Mouse (Mus musculus) limb, embryonic 15.5 days (tissue): ENCODE data around the gene Tnni1. TPM values are rescaled to one million over a fixed set of nuclear protein-coding genes. Genes with fewer than 3 reads are reported as not detected.

Source experiments
- ATAC-seq: fragments of 200-750 bp; cut with Nextera tagmentation; 2 replicates; pipeline ENCODE4 v1.8.0; 2017; ENCODE audit warnings: low read depth, moderate TSS enrichment; ENCODE audit not compliant: insufficient number of reproducible peaks, low FRiP score, low TSS enrichment
- H3K27ac ChIP-seq: fragments of 300-500 bp; sonication (generic); 2 replicates; pipeline ENCODE4 v1.5.1; 2015; ENCODE audit warnings: moderate library complexity, mild to moderate bottlenecking, inconsistent platforms
- H3K27me3 ChIP-seq: fragments of 300-500 bp; sonication (generic); 2 replicates; pipeline ENCODE4 v1.6.1; 2015; ENCODE audit warnings: inconsistent platforms
- H3K36me3 ChIP-seq: fragments of 300-500 bp; sonication (generic); 2 replicates; pipeline ENCODE4 v1.6.1; 2015; ENCODE audit warnings: inconsistent platforms
- H3K4me1 ChIP-seq: fragments of 300-500 bp; sonication (generic); 2 replicates; pipeline ENCODE4 v1.6.1; 2015; ENCODE audit warnings: inconsistent platforms
- H3K4me2 ChIP-seq: fragments of 300-500 bp; sonication (generic); 2 replicates; pipeline ENCODE4 v1.6.1; 2015; ENCODE audit warnings: mild to moderate bottlenecking, inconsistent platforms
- H3K4me3 ChIP-seq: fragments of 300-500 bp; sonication (generic); 2 replicates; pipeline ENCODE4 v1.5.1; 2015; ENCODE audit warnings: mild to moderate bottlenecking, inconsistent platforms
- H3K9ac ChIP-seq: fragments of 300-500 bp; sonication (generic); 2 replicates; pipeline ENCODE4 v1.6.1; 2015; ENCODE audit warnings: inconsistent platforms
- H3K9me3 ChIP-seq: fragments of 300-500 bp; sonication (generic); 2 replicates; pipeline ENCODE4 v1.6.1; 2016; ENCODE audit warnings: inconsistent platforms
- WGBS: fragments of 180-500 bp; shearing (Covaris S2); methylation state at CpG from one replicate; pipeline ENCODE4 v1.1.7; 2015; 5-methylcytosine and 5-hydroxymethylcytosine counted together
- polyA plus RNA-seq: library from polyadenylated mRNA; unstranded; fragments of >200 nt; fragmentation: Nextera tagmentation; extraction: Ambion mirVana; gene quantifications from 2 replicates; pipeline ENCODE4 v1.2.1, GENCODE M21; 2015

Tnni1 gene
- polyA plus RNA-seq, 1 experiment from 2014 or later, result 231 TPM

DNA sequence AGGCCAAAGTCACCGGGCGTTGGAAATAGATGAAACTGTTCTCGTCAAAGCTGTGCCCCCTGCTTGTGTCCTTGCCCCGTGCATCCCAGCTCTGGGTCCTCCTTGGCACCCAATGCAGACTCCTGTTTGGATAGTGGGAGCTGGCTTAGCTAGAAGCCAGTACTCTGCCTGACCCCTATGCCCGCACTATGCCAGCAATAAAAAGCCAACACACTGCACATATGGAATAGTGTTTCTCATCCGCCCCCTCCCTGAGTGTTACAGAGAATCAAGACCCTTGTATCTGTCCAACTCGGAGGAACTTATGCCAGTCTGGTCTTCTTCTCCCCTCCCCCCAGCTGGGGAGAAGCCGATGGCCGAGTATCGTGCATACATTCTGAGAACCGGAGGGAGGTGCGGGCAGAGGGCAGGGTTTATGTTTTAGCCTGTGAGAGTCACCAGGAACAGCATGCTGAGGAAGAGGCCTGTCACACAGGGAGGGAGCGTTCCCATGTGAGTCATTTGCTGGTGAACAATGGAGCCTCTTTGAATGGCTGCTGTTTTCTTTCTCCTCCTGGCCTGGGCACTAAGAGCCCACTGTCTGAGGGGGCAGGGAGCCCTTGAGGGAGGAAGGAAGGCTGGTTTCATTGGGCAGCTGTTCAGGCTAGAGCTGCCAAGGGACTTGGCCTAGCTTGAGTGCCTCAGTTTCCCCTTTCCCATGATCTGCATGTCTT lies 73.0 kb downstream of the Tnni1 start:
- 72% methylated on average over 13 of the region's 13 CpGs for WGBS
- ATAC-seq, result no peak
- H3K27ac ChIP-seq, result no peak overlapping the region
- no peaks in the 10 kb centered on the region for H3K9me3 ChIP-seq
- no peaks in the 10 kb centered on the region for H3K27me3 ChIP-seq
- H3K4me1 ChIP-seq, result peaks cover 4% of the 10 kb centered on the region; the same call in 1 of the 2 replicates
- H3K9ac ChIP-seq, result no peak overlapping the region
- no peak overlapping the region for H3K4me2 ChIP-seq
- no peak overlapping the region for H3K4me3 ChIP-seq
- H3K36me3 ChIP-seq, result no peaks in the 10 kb centered on the region

DNA sequence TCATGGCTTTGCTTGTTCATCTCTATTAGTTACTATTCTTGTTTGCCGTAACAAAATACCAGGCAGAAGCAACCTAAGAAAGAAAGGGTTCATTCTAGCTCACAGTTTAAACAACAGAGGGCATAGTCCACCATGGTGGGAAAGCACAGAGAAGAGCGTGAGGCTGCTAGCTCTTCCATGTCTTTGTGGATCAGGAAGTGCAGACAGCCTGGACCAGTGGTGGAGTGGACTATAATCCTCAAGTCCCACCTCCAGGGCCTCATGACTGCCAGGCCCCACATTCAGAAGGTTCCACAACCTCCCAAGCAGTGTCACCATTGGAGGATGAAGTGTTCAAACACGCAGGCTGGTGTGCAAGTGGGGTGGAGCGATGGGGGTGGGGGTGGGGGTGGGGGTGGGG lies 74.0 kb downstream of the Tnni1 start:
- H3K9me3 ChIP-seq, result no peaks in the 10 kb centered on the region
- H3K4me3 ChIP-seq, result no peak overlapping the region
- H3K4me1 ChIP-seq, result peaks cover 7% of the 10 kb centered on the region; the same call in 1 of the 2 replicates
- H3K9ac ChIP-seq, result no peak overlapping the region
- ATAC-seq, result no peak
- no peaks in the 10 kb centered on the region for H3K27me3 ChIP-seq
- H3K36me3 ChIP-seq, result no peaks in the 10 kb centered on the region
- 90% methylated on average over 4 of the region's 4 CpGs for WGBS
- H3K4me2 ChIP-seq, result no peak overlapping the region
- no peak overlapping the region for H3K27ac ChIP-seq

DNA sequence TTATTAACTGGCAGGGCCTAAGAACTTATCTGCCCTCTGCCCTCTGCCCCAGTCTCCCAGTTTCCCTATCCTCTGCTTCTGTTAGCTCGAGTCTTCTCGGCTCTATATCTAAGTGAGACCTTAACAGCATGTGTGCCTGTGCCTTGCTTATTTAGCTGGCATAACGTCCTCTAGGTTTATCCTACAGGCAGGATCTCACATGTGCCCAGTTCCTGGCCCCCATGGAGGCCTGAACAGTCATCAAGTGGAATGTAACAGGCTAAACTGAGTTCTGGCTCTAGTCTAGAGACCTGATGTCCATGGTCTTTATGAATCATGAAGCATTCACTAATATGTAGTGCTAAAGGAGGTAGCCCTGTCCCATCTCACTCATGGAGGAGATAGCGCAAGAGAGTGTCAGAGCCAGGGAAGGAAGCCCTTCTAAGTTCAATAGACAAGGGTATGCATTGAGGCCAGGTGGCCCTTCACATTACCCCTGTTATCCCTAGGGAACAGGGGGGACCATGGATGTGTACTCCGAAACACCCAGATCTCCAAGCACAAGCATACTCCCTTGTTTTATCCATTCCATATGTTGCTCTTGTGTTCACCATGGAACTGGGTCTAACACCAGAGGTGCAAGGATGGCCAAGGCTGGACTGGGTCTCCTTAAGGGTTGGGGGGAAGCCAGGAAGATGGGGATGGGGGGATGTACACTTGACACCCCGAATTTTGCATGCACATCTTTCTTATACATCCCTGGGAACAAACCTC lies 75.5 kb downstream of the Tnni1 start:
- Histone ChIP-seq H3K27ac (no peak overlapping the region), H3K4me1 (peaks cover 7% of the 10 kb centered on the region; the same call in 1 of the 2 replicates), H3K9ac (no peak overlapping the region), H3K4me2 (no peak overlapping the region), H3K27me3 (no peaks in the 10 kb centered on the region), H3K9me3 (no peaks in the 10 kb centered on the region), H3K36me3 (no peaks in the 10 kb centered on the region), H3K4me3 (no peak overlapping the region)
- WGBS, result 86% methylated on average over 6 of the region's 6 CpGs
- ATAC-seq, result no peak

DNA sequence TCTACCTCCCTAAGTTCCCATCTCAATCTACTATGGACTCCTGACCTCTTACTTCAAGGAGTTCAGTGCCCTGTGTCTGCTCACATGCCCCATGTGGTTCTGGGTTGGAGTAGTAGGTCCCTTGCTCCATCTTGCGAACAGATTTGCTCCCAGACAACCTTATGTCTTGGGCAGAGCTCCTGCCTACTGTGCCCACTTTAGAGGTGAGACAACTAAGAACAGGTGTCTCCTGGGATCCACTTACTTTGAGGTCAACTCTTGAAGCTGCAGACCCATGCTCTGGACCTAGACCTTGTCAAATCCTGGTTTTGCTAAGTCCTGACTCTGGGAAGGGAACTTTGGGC lies 76.1 kb downstream of the Tnni1 start:
- WGBS, result 95% methylated on average over 1 of the region's 1 CpGs
- H3K27me3 ChIP-seq, result no peaks in the 10 kb centered on the region
- no peak overlapping the region for H3K9ac ChIP-seq
- peaks cover 7% of the 10 kb centered on the region; the same call in 1 of the 2 replicates for H3K4me1 ChIP-seq
- H3K27ac ChIP-seq, result no peak overlapping the region
- H3K4me2 ChIP-seq, result no peak overlapping the region
- no peaks in the 10 kb centered on the region for H3K36me3 ChIP-seq
- no peaks in the 10 kb centered on the region for H3K9me3 ChIP-seq
- ATAC-seq, result no peak
- no peak overlapping the region for H3K4me3 ChIP-seq

DNA sequence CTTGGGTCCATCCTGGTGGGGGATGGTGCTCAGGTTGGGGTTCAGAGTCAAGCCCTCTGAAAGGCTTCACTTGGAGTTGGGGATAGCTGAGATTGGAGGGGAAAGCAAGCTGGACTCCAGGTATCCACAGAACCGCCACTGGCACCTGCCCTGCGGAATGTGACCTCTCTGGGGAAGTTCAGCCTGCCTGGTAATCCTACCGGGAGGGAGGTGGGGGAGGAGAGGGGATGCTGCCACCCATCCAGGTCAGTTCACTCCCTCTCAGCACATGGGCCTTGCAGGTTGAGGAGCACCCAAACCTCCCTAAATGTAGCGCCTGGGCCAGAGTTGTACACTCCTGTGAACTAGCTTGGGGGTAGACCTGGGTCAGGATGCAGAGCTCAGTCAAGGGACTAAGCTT lies 76.8 kb downstream of the Tnni1 start:
- ATAC-seq, result no peak
- 64% methylated on average over 4 of the region's 4 CpGs for WGBS
- Histone ChIP-seq H3K36me3 (no peaks in the 10 kb centered on the region), H3K27me3 (no peaks in the 10 kb centered on the region), H3K9ac (no peak overlapping the region), H3K9me3 (no peaks in the 10 kb centered on the region), H3K27ac (no peak overlapping the region), H3K4me1 (peaks cover 7% of the 10 kb centered on the region; the same call in 1 of the 2 replicates), H3K4me2 (no peak overlapping the region), H3K4me3 (no peak overlapping the region)

DNA sequence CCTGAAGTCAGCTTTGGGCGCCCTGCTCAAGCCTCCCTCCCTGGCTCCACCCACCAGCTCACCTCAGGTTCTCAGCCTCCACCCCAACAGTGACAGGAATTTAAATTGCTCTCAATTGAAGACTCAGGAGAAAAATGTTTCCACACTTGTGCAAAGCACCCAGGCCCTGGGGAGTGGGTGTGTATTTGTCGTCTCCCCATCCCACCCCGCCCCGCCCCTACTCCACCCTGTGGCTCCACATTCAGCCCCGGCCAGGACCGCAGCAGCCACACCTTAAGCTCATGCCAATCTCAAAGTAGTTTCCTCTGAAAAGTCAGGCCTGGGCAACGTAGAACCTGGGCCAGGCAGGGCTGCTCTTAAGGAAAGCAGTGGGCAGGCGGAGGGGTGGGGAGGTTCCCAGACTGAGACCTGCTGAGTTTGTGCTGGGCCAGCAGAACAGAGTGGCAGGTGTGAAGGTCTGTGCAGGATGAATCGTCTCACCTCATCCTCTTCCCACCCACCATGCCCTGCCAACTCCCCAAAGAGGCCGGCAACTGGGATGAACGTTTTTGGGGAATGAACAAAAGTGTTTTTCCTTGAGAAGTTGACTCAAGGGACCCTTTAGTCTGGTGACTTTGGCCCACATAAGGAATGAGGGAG lies 78.0 kb downstream of the Tnni1 start:
- no peaks in the 10 kb centered on the region for H3K9me3 ChIP-seq
- H3K4me3 ChIP-seq, result no peak overlapping the region
- H3K27me3 ChIP-seq, result no peaks in the 10 kb centered on the region
- ATAC-seq, result no peak
- no peak overlapping the region for H3K4me2 ChIP-seq
- H3K36me3 ChIP-seq, result no peaks in the 10 kb centered on the region
- WGBS, result 39% methylated on average over 11 of the region's 11 CpGs
- H3K4me1 ChIP-seq, result peaks cover 9% of the 10 kb centered on the region; the same call in 1 of the 2 replicates
- no peak overlapping the region for H3K9ac ChIP-seq
- H3K27ac ChIP-seq, result no peak overlapping the region

DNA sequence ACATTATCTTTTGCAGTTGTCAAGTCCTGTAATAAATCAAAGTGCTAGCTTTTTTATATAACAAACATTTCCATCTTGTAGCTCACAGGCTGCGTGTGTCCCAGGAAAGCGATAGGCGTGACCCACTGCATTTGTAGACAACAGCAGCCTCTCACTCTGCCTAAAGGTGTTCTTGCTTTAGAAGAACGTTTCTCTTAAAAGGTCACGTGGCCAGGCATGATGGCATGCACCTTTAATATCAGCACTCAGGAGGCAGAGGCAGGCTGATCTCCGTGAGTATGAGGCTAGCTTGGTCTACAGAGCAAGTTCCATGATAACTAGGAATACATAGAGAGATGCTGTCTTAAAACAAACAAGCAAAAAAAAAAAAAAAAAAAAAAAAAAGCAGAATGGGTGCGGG lies 79.3 kb downstream of the Tnni1 start:
- no peak for ATAC-seq
- H3K9me3 ChIP-seq, result no peaks in the 10 kb centered on the region
- H3K9ac ChIP-seq, result no peak overlapping the region
- no peak overlapping the region for H3K27ac ChIP-seq
- WGBS, result 87% methylated on average over 7 of the region's 7 CpGs
- H3K4me3 ChIP-seq, result no peak overlapping the region
- H3K36me3 ChIP-seq, result no peaks in the 10 kb centered on the region
- no peaks in the 10 kb centered on the region for H3K27me3 ChIP-seq
- no peak overlapping the region for H3K4me2 ChIP-seq
- H3K4me1 ChIP-seq, result peaks cover 5% of the 10 kb centered on the region; the same call in 1 of the 2 replicates

Other genes with a start within 250 kb of the Tnni1 start
- 10.4 and 10.6 TPM in 2 replicates for gene Nav1, start 172.1 kb upstream of the Tnni1 start, polyA plus RNA-seq
- 89.7 and 104 TPM in 2 replicates for gene Csrp1, start 59.4 kb upstream of the Tnni1 start, polyA plus RNA-seq
- 96.2 and 105 TPM in 2 replicates for gene Phlda3, start 13.3 kb upstream of the Tnni1 start, polyA plus RNA-seq
- gene Lad1, start 39.2 kb downstream of the Tnni1 start, polyA plus RNA-seq, result 63.8 and 67.8 TPM in 2 replicates
- gene Tnnt2, start 56.9 kb downstream of the Tnni1 start, polyA plus RNA-seq, result 87.0 and 226 TPM in 2 replicates
- gene Pkp1, start 139.8 kb downstream of the Tnni1 start, polyA plus RNA-seq, result 72.6 and 89.7 TPM in 2 replicates
- gene Igfn1, start 226.9 kb downstream of the Tnni1 start, polyA plus RNA-seq, result 0.09 and 0.14 TPM in 2 replicates
- gene Tmem9, start 228.7 kb downstream of the Tnni1 start, polyA plus RNA-seq, result 176 and 178 TPM in 2 replicates